Mouse (Mus musculus): ENCODE measurements around the gene Fgfr1op2.
"Not testable (repeated sequence)": the region's sequence is repeated elsewhere in the genome, so short reads cannot be mapped to it uniquely, and the experiment has no call there.

Fgfr1op2 gene

GRCm38 (mm10) chr6:146576903-146577302 lies at the start of gene Fgfr1op2:
TSS of gene Fgfr1op2 (plus strand) at chr6:146577203.
- DNase-seq (ENCODE audit: low spot score in 2 of 2), result no peak

DNA sequence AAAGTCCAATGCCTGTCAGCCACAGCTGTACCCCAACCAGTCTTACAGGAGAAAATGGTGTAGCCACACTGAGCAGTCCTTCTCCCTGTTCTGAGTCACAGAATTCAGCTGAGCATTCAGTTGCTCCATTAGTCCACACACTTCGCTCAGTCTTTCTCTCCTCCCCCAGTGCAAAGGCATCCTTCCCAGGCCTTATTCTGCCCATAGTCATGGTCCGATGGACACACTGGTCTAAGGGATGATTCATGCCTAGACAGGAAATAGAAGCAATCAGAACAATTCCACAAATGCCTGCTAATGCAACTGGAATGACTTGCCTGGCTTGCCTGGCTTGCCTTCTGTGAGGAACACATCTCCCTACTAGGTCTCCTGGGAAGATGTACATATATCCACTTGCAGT lies 49.5 kb upstream of the Fgfr1op2 start:
- no peak for DNase-seq (ENCODE audit: low spot score in 2 of 2)

DNA sequence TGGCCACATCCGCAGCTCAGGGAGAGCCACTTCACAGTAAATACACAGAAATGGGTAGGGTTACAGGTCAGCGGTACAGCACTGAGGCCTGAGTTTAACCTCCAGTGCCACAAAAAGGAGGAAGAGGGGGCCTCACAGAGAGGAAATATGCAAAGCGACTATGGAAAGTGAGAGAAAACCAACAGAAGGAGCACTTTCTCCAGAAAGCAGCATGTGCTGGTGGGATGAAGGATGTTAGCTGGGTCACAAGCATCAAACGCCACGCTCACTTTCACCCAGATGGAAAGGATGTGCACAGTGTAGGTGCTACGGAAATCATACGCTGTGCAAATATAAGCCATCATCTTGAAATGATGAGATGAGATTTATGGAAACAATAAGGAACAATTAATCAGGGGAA lies 46.6 kb upstream of the Fgfr1op2 start:
- no peak for DNase-seq (ENCODE audit: low spot score in 2 of 2)

- peak; percentile 27 to 39 for DNase-seq (ENCODE audit: low spot score in 2 of 2)
These were observed 46.2 kb upstream of the Fgfr1op2 start for GRCm38 (mm10) chr6:146530769-146531168.

GRCm38 (mm10) chr6:146533146-146533545 lies 43.9 kb upstream of the Fgfr1op2 start:
- DNase-seq (ENCODE audit: low spot score in 2 of 2), result no peak

GRCm38 (mm10) chr6:146535501-146535900 lies 41.5 kb upstream of the Fgfr1op2 start:
- no peak for DNase-seq (ENCODE audit: low spot score in 2 of 2)

GRCm38 (mm10) chr6:146537111-146537510 lies 39.9 kb upstream of the Fgfr1op2 start:
- DNase-seq (ENCODE audit: low spot score in 2 of 2), result no peak

- no peak for DNase-seq (ENCODE audit: low spot score in 2 of 2)
These were observed 38.9 kb upstream of the Fgfr1op2 start for GRCm38 (mm10) chr6:146538071-146538470.

- peak in 1 of 2 experiments; percentile 13 for DNase-seq (ENCODE audit: low spot score in 2 of 2)
These were observed 38.3 kb upstream of the Fgfr1op2 start for GRCm38 (mm10) chr6:146538661-146539060.

DNA sequence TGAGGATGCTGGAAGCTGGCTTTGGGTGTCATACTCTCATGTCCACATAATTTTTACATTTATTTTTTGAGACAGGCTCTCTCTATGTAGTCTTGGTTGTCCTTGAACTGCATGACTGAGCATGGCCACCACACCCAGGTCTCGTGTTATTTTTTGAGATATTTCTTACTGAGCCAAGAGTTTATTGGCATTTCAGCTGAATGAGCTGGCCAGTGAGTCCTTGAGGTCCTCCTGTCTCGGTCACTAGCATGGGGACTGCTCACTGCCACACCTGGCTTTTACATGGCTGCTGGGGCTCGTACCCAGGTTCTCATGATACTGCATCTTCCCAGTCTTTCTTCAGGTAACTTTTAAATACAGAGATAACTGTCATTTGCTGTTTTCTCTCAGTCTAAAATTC lies 36.6 kb upstream of the Fgfr1op2 start:
- no peak for DNase-seq (ENCODE audit: low spot score in 2 of 2)

GRCm38 (mm10) chr6:146544622-146545021 lies 32.4 kb upstream of the Fgfr1op2 start:
- no peak for DNase-seq (ENCODE audit: low spot score in 2 of 2)

DNA sequence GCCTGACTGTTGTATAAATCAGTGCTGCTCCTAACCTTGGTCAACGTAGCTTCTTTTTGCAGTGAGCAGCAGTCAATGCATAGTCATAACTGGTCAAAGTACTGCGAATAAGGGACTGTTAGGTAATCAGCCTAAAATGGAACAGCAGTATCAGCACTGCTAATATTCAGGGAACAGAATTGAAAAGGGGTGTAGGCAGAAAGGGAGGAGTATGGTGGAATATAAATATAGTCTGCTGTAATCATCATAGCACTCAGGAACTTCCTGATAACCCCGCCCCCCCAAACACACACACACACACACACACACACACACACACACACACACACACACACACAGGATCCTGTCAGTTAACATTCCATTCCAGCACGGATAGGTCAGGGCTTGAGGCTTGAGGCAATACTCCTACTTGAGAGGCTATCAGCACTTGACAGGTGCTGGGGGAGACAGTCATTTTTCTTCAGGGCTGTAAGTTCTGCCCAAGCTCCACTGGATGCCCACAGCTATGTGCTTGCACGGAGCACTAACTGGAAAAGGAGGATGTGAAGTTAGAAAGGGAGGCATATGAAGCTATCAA lies 31.6 kb upstream of the Fgfr1op2 start:
- peak; percentile 11 to 21 for DNase-seq (ENCODE audit: low spot score in 2 of 2)

DNA sequence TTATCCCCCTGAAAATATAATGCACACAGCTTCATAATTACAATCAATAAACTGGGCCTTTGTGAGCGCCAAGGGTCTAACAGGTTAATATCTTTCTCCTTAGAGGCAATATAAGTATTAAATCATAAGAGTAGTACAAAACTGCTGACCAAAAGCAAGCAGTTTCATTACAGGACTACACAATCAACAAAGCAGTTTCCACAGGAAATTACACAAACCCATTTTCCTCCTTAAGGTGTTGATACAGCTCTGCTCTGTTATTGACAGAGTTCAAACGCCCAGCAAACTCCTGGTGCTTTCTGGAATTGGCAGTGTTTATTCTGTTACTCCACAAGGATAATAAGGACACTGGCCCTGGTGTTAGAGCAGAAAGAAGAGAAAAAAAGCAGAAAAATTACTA lies 26.6 kb upstream of the Fgfr1op2 start:
- DNase-seq (ENCODE audit: low spot score in 2 of 2), result no peak

DNA sequence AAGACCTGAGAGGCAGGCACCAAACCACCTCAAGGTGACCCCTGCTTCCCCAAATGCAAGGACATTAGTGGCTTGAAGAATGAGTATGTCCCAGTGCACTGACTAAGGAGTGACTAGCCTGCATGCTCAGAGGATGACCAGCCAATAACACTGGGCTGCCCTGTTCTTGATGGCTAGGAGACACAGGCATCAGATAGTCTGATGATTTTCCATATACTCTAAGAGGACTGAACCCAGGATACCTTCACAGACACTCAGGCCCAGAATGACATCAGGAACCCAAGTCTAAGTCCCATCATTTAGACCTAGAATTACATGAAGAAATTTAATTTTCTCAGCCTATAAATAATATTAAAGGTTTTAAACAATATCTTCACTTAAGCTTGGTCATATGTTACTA lies 25.7 kb upstream of the Fgfr1op2 start:
- DNase-seq (ENCODE audit: low spot score in 2 of 2), result no peak

DNA sequence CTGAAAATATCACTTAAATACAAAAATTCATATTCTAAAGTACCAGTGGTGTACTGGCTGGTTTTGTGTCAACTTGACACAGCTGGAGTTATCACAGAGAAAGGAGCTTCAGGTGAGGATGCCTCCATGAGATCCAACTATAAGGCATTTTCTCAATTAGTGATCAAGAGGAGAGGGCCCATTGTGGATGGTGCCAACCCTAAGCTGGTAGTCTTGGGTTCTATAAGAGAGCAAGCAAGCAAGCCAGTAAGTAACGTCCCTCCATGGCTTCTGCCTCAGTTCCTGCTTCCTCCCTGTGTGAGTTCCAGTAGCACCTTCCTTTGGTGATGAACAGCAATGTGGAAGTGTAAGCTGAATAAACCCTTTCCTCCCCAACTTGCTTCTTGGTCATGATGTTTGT lies 14.5 kb upstream of the Fgfr1op2 start:
- not testable (repeated sequence) for DNase-seq (ENCODE audit: low spot score in 2 of 2)

GRCm38 (mm10) chr6:146572073-146572472 lies 4.9 kb upstream of the Fgfr1op2 start:
- DNase-seq (ENCODE audit: low spot score in 2 of 2), result no peak

GRCm38 (mm10) chr6:146577310-146578109 lies 507 bp downstream of the Fgfr1op2 start, which contains the start of gene Ints13:
TSS of gene Ints13 (minus strand) at chr6:146577835.
- peak; percentile 96 to 97 for DNase-seq (ENCODE audit: low spot score in 2 of 2)

GRCm38 (mm10) chr6:146578111-146578531 lies 1.1 kb downstream of the Fgfr1op2 start:
- no peak for DNase-seq (ENCODE audit: low spot score in 2 of 2)

GRCm38 (mm10) chr6:146578586-146578985 lies 1.6 kb downstream of the Fgfr1op2 start:
- no peak for DNase-seq (ENCODE audit: low spot score in 2 of 2)

DNA sequence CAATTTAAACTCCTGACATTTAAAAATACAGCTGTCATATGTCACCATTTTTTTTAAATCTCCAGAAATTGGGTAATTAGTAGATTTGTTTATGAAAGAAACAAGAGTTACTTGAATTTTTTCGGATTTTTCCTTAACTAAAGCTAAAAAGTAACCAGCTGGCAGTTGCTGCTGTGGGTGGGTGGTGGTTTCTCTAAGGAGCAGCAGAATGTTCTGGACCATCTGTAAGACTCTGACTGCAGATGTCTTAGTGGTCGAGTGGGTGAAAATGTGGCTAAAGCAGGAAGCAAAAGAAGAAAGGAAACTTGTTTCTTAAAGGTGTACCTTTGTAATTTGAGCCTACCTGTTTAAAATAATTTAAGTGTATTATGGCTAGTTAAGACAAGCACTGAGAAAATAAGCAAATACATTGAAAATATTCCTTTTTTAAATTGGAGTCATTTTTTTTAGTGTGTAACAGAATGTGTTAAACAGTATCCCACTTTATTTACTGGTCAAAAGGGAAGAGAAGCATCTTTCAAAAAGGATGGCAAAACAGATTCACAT lies 3.5 kb downstream of the Fgfr1op2 start:
- no peak for DNase-seq (ENCODE audit: low spot score in 2 of 2)

DNA sequence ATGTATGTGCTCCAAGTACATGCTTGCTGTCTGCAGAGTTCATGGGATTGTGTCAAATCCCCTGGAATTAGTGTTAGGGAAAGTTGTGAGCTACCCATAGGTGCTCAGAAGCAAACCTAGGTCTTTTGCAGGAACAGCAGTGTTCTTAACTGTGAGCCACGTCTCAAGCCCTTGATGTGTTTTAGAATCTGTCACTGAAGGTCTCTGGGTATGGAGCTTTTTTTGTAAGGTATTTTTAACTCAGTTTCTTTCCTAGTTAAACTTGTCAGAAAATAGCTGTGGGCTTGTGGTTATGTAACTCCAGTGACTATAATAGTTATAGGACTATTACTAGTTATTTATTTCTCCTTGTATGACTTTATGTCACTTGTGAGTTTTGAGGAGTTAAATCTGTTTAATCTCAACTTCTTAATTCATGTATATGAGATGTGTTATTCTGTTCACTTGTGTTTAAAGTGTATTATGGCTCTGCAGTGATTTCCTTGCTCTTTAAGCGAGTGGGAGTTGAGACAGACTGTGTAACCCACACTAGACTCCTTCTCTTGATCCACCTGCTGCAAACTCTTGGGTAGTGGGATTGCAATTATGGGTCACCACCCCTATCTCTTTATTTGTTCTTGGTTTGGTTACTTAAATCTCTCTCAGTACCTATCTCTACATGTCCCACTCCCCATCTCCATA lies 6.5 kb downstream of the Fgfr1op2 start:
- DNase-seq (ENCODE audit: low spot score in 2 of 2), result no peak

DNA sequence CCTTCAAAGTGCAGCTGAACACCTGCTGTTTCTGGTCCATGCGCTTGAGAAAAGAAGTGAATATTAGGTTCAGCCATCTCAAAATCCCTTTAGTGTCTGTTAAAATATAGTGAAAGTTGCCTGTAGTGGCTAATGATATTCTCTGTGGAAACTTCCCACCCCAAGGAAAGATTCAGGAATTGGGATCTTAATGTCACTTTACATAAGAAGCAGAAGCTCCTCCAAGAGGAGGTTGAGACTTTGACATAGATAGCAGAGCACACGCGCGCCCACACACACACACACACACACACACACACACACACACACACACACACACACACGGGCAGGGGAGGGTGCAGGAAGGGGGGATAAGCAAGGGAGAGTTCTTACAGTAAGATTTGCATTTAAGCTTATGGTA lies 8.1 kb downstream of the Fgfr1op2 start:
- DNase-seq (ENCODE audit: low spot score in 2 of 2), result no peak

Measured in heart, adult 9 months (tissue).